Mouse (Mus musculus) heart, adult 2 months (tissue): ENCODE measurements around the gene Atg10. TPM values are rescaled to one million over a fixed set of nuclear protein-coding genes. Genes with fewer than 3 reads are reported as not detected.

Experiments used
- DNase-seq, 2 experiments: peaks; one replicate each; pipeline ENCODE4 v3.0.0; 2021
- H3K27ac ChIP-seq: fragments of 200-600 bp; 2 replicates; pipeline ENCODE4 v1.8.1; 2022
- H3K27me3 ChIP-seq: fragments of 200-500 bp; 2 replicates; pipeline ENCODE4 v1.6.1; 2012; ENCODE audit warnings: mild to moderate bottlenecking, low read length, inconsistent platforms, mixed read lengths; ENCODE audit not compliant: control insufficient read depth, insufficient read depth
- H3K36me3 ChIP-seq: fragments of 200-500 bp; 2 replicates; pipeline ENCODE4 v1.6.1; 2012; ENCODE audit warnings: low read length, inconsistent platforms; ENCODE audit not compliant: control insufficient read depth, insufficient read depth
- H3K4me1 ChIP-seq: fragments of 200-500 bp; 2 replicates; pipeline ENCODE4 v1.6.1; 2011; ENCODE audit warnings: low read length; ENCODE audit not compliant: control insufficient read depth, insufficient read depth
- H3K4me3 ChIP-seq: fragments of 200-600 bp; 2 replicates; pipeline ENCODE4 v1.8.1; 2022
- H3K79me2 ChIP-seq: fragments of 200-500 bp; replicated peaks from 2 replicates; pipeline ENCODE4 v1.6.1; 2012; ENCODE audit warnings: mild to moderate bottlenecking, inconsistent platforms, low read length, moderate library complexity, mixed read lengths; ENCODE audit not compliant: control insufficient read depth, insufficient read depth
- H3K9ac ChIP-seq: fragments of 200-500 bp; 2 replicates; pipeline ENCODE4 v1.6.1; 2012; ENCODE audit warnings: low read depth, mild to moderate bottlenecking, control low read depth, inconsistent platforms, low read length, mixed read lengths
- CTCF ChIP-seq: fragments of 200-600 bp; IDR thresholded peaks from 2 replicates; pipeline ENCODE4 v1.8.1; 2022; ENCODE audit warnings: antibody characterized with exemption, mild to moderate bottlenecking, moderate library complexity
- EP300 ChIP-seq: fragments of 200-500 bp; IDR thresholded peaks from 2 replicates; pipeline ENCODE4 v1.6.1; 2011; ENCODE audit warnings: low read depth, low read length, control low read depth; ENCODE audit not compliant: insufficient read depth
- POLR2A ChIP-seq: fragments of 200-500 bp; IDR thresholded peaks from 2 replicates; pipeline ENCODE4 v1.6.1; 2011; ENCODE audit warnings: mild to moderate bottlenecking, low read depth, low read length, control low read depth; ENCODE audit not compliant: insufficient read depth
- WGBS: fragments of 180-500 bp; shearing (Covaris S2); methylation state at CpG from one replicate; pipeline ENCODE4 v1.1.7; 2018; 5-methylcytosine and 5-hydroxymethylcytosine counted together
- intact Hi-C: fragments of 180-260 bp; cut with DNase I; formaldehyde crosslinking; loops from one replicate; pipeline ENCODE4 v1.15.1; 2025
- polyA plus RNA-seq: library from polyadenylated mRNA; depleted of rRNA; stranded (reverse); fragments of >200 nt; gene quantifications from 2 replicates; pipeline ENCODE4 v1.2.3, GENCODE M21; 2012
- total RNA-seq, 2 experiments: library from RNA; stranded (reverse); gene quantifications; 2 replicates each; pipeline ENCODE4 v1.2.3; 2021

Atg10 gene
- total and polyA plus RNA-seq, 3 experiments, result 5.9 to 27.1 (median 25.1) TPM

GRCm38 (mm10) chr13:91128581-91128980 is 95.2 kb downstream of the Atg10 start:
- 65% methylated on average over 1 of the region's 1 CpGs for WGBS
- intact Hi-C loops, result no loop called here
- Histone ChIP-seq H3K4me1 (no peaks in the 10 kb centered on the region; the same call in 1 of the 2 replicates), H3K27me3 (no peaks in the 10 kb centered on the region), H3K27ac (no peak overlapping the region), H3K79me2 (no peaks in the 10 kb centered on the region), H3K36me3 (no peaks in the 10 kb centered on the region), H3K4me3 (no peak overlapping the region), H3K9ac (no peak overlapping the region)
- no peak for DNase-seq
- TF ChIP-seq CTCF (no peak), POLR2A (no peak), EP300 (no peak)

DNA sequence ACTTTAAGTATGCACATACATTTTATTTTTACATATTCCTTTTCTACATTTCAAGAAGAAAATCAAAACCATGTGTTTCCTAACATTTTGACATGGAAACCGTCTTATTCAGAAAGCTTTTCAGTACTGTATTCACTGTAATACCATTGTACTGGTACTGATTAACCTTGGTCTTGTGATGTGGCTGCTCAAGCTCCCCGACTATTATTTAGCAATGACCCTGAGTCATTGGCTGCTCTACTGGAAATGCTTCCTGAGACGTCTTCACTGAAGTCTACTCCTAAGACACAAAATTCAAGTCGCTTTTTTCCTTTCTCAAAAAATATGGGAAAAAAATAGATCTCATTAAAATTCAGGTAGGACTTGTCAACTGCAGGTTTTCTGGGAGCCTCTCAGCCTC is 105.6 kb downstream of the Atg10 start:
- no peak for DNase-seq
- 89% methylated on average over 4 of the region's 4 CpGs for WGBS
- H3K27me3 ChIP-seq, result no peaks in the 10 kb centered on the region
- no peak overlapping the region for H3K27ac ChIP-seq
- intact Hi-C loops, result no loop called here
- TF ChIP-seq EP300 (no peak), POLR2A (no peak), CTCF (no peak)
- no peak overlapping the region for H3K9ac ChIP-seq
- no peak overlapping the region for H3K4me3 ChIP-seq
- no peaks in the 10 kb centered on the region for H3K4me1 ChIP-seq
- H3K36me3 ChIP-seq, result no peaks in the 10 kb centered on the region
- no peaks in the 10 kb centered on the region for H3K79me2 ChIP-seq

- intact Hi-C loops, result no loop called here
- Histone ChIP-seq H3K79me2 (no peaks in the 10 kb centered on the region), H3K27ac (no peak overlapping the region), H3K36me3 (no peaks in the 10 kb centered on the region), H3K4me1 (no peaks in the 10 kb centered on the region), H3K9ac (no peak overlapping the region), H3K27me3 (no peaks in the 10 kb centered on the region), H3K4me3 (no peak overlapping the region)
- 45% methylated on average over 3 of the region's 3 CpGs for WGBS
- TF ChIP-seq CTCF (no peak), EP300 (no peak), POLR2A (no peak)
- no peak for DNase-seq
These were observed 108.9 kb downstream of the Atg10 start for GRCm38 (mm10) chr13:91114880-91115279.

DNA sequence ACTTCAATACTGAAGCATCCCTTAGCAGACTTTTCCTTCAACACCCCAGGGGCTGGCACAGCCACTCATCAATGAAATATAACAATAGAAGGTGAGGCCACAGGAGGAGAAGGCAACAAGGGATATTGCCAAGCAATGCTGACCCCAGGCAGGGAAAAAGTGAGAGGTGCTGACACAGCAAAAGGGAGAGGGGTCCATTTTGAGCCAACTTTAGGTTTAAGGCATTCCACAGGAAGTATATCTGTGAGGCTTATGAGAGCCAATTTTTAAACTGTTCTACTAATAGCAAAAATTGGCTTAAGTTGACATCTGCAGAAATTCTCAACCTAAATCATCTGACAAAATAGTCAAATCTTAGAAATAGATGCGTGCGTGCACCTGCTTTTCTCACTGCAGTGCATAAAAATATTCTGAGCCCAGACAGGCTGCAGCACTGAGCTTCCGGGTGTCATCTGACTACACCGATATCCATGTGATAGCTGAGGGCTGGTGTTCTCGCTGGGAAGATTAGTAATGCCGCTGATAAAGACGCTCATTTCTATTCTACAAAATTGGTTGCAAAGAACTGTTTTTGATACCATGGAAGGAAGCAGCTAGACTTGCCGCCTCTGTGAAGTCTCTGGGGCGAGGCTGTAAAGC is 116.3 kb downstream of the Atg10 start:
- Histone ChIP-seq H3K4me3 (no peak overlapping the region), H3K27ac (no peak overlapping the region), H3K9ac (no peak overlapping the region), H3K4me1 (no peaks in the 10 kb centered on the region), H3K36me3 (no peaks in the 10 kb centered on the region), H3K79me2 (no peaks in the 10 kb centered on the region), H3K27me3 (no peaks in the 10 kb centered on the region)
- 75% methylated on average over 9 of the region's 9 CpGs for WGBS
- intact Hi-C loops, result no loop called here
- no peak for DNase-seq
- TF ChIP-seq EP300, result no peak
- TF ChIP-seq CTCF, result no peak
- TF ChIP-seq POLR2A, result no peak

DNA sequence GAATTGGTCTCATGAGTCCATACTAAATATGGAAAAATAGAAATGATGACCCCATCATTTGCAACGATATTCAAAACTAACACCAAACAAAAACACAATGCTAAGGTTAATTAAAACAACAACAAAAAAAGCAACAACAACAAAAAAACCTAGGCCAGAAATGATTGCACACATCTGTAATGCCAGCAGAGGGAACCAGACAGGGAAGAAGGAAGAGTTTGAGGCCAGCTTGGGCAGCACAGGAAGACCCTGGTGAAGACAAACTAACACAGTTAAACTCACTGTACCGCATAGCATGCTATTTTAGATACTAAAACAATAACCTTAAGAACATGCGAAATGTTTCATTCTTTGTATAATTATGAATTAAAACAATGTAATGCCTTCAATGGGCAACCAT is 121.5 kb downstream of the Atg10 start:
- WGBS, result 87% methylated on average over 3 of the region's 3 CpGs
- H3K27ac ChIP-seq, result no peak overlapping the region
- no peak overlapping the region for H3K9ac ChIP-seq
- TF ChIP-seq POLR2A (no peak), EP300 (no peak), CTCF (peak; percentile 38)
- H3K79me2 ChIP-seq, result no peaks in the 10 kb centered on the region
- H3K36me3 ChIP-seq, result no peaks in the 10 kb centered on the region
- no peaks in the 10 kb centered on the region for H3K4me1 ChIP-seq
- intact Hi-C loops, result no loop called here
- DNase-seq, result no peak
- no peak overlapping the region for H3K4me3 ChIP-seq
- H3K27me3 ChIP-seq, result no peaks in the 10 kb centered on the region

DNA sequence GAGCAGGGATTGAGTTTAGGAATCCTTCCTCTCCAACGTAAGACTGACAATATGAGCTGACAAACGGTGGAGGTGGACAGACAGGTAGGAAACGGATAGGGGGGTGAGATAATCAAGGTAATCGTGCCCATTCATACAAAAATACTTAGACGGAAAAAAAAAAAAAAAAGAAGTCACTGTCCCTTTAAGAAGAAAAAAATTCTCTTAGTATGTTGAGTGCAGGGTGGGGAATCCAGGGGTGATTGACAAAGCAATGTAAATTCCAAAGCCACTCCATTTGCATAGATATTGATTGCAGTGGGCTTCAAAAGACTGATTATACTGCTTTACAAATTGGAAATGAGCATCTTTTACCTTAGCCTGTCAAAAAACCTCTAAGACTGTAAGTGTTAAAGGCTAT is 123.4 kb downstream of the Atg10 start:
- TF ChIP-seq EP300 (no peak), POLR2A (no peak), CTCF (no peak)
- H3K27ac ChIP-seq, result no peak overlapping the region
- H3K27me3 ChIP-seq, result no peaks in the 10 kb centered on the region
- no peaks in the 10 kb centered on the region for H3K79me2 ChIP-seq
- H3K36me3 ChIP-seq, result no peaks in the 10 kb centered on the region
- H3K4me1 ChIP-seq, result no peaks in the 10 kb centered on the region
- no peak for DNase-seq
- WGBS, result 76% methylated on average over 5 of the region's 5 CpGs
- no peak overlapping the region for H3K9ac ChIP-seq
- intact Hi-C loops, result no loop called here
- H3K4me3 ChIP-seq, result no peak overlapping the region
